Mouse (Mus musculus) hindbrain, postnatal 0 days (tissue): Measurements from ENCODE around the gene Wapl. TPM values are rescaled to one million over a fixed set of nuclear protein-coding genes. Genes with fewer than 3 reads are reported as not detected.

ENCODE experiments used
- ATAC-seq: fragments of 200-750 bp; cut with Nextera tagmentation; 2 replicates; pipeline ENCODE4 v1.8.0; 2017; ENCODE audit warnings: mild to moderate bottlenecking, moderate TSS enrichment, moderate library complexity
- DNase-seq: peaks from one replicate; pipeline ENCODE4 v3.0.0-alpha.2; 2015; ENCODE audit warnings: low spot score
- H3K27ac ChIP-seq: fragments of 300-500 bp; sonication (generic); 2 replicates; pipeline ENCODE4 v1.5.1; 2014; ENCODE audit warnings: mild to moderate bottlenecking
- H3K27me3 ChIP-seq: fragments of 300-500 bp; sonication (generic); 2 replicates; pipeline ENCODE4 v1.6.1; 2014; ENCODE audit warnings: low read length, mixed read lengths; ENCODE audit not compliant: insufficient read depth
- H3K36me3 ChIP-seq: fragments of 300-500 bp; sonication (generic); 2 replicates; pipeline ENCODE4 v1.6.1; 2014; ENCODE audit warnings: low read length, mixed read lengths; ENCODE audit not compliant: insufficient read depth
- H3K4me1 ChIP-seq: fragments of 300-500 bp; sonication (generic); 2 replicates; pipeline ENCODE4 v1.6.1; 2014; ENCODE audit warnings: antibody characterized with exemption, low read length, mixed read lengths; ENCODE audit not compliant: insufficient read depth
- H3K4me2 ChIP-seq: fragments of 300-500 bp; sonication (generic); 2 replicates; pipeline ENCODE4 v1.6.1; 2014; ENCODE audit warnings: low read depth, mild to moderate bottlenecking, low read length, moderate library complexity, mixed read lengths
- H3K4me3 ChIP-seq: fragments of 300-500 bp; sonication (generic); 2 replicates; pipeline ENCODE4 v1.5.1; 2014; ENCODE audit warnings: low read length
- H3K9ac ChIP-seq: fragments of 300-500 bp; sonication (generic); replicated peaks from 2 replicates; pipeline ENCODE4 v1.6.1; 2014; ENCODE audit warnings: mild to moderate bottlenecking, low read length, moderate library complexity, mixed read lengths
- H3K9me3 ChIP-seq: fragments of 300-500 bp; sonication (generic); 2 replicates; pipeline ENCODE4 v1.6.1; 2016; ENCODE audit warnings: low read length, mixed read lengths
- CTCF ChIP-seq: IDR thresholded peaks from 2 replicates; pipeline ENCODE4 v1.5.1; 2016; ENCODE audit warnings: antibody characterized with exemption, control low read depth, low read depth
- WGBS: fragments of 180-500 bp; shearing (Covaris S2); extraction: QIAGEN DNeasy Blood & Tissue Kit; methylation state at CpG from one replicate; pipeline ENCODE4 v1.1.7; 2014; 5-methylcytosine and 5-hydroxymethylcytosine counted together
- polyA plus RNA-seq: library from polyadenylated mRNA; unstranded; fragments of >200 nt; fragmentation: Nextera tagmentation; extraction: Ambion mirVana; gene quantifications from 2 replicates; pipeline ENCODE4 v1.2.1, GENCODE M21; 2015
- total RNA-seq: library from RNA; depleted of rRNA; stranded (reverse); fragments of >200 nt; gene quantifications from 2 replicates; pipeline ENCODE4 v1.2.3, GENCODE M21; 2014

Gene Wapl
- total and polyA plus RNA-seq, 2 experiments from 2014 or later: 11.9 to 16.8 TPM

DNA sequence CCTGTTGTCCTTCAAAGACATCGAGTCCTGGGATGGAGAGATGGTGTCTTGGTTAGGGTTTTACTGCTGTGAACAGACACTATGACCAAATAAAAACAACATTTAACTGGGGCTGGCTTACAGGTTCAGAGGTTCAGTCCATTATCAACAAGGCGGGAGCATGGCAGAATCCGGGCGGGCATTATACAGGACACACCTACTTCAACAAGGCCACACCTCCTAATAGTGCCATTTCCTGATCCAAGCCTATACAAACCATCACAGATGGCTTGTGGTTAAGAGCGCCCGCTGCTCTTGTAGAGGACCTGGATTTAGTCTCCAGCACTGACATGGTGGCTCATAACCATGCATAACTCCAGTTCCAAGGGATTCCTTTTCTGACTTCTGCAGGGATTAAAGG lies 96.7 kb downstream of the Wapl start:
- H3K4me1 ChIP-seq: no peaks in the 10 kb centered on the region
- H3K9ac ChIP-seq: no peak overlapping the region
- no peaks in the 10 kb centered on the region for H3K9me3 ChIP-seq
- H3K27ac ChIP-seq: no peak overlapping the region
- no peak for TF ChIP-seq CTCF
- no peaks in the 10 kb centered on the region for H3K36me3 ChIP-seq
- no peaks in the 10 kb centered on the region for H3K27me3 ChIP-seq
- DNase-seq: no peak
- no peak for ATAC-seq
- H3K4me2 ChIP-seq: no peak overlapping the region
- WGBS: 92% methylated on average over 6 of the region's 6 CpGs
- H3K4me3 ChIP-seq: no peak overlapping the region

DNA sequence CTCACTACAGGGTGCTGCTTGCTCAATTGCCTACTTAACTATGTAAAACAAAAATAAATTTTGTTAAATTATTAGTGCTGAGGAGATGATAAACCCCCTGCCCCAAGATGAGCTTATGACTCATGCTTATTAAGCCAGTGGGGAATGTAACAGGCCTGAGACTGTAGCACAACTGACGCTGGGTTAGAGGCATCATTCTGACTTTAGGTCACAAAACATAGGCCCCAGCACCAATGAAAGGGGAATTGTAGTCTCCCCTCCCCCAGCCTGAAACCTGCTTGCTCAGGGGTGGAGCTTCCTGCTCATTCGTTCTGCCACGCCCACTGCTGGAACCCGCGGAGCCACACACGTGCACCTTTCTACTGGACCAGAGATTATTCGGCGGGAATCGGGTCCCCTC lies 97.9 kb downstream of the Wapl start:
- WGBS: 33% methylated on average over 9 of the region's 9 CpGs
- no peaks in the 10 kb centered on the region for H3K4me1 ChIP-seq

DNA sequence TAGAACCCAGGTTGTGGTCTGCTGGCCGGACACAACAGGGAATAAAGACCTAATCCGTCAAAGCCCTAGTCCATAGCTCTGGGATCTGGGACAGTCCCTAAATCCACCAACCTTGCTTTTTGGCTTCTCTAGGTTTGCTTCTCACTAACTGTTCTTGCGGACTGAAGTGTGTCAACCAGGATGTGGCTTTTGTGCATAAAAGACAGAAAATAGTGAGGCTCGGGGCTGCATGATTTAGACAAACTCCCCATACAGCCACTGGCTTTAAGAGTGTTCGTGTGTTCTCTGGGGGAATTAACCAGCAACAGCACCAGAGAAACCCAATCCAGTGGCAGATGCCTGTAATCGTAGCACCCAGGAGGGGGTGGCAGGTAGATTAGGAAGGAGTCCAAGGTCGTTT lies 98.4 kb downstream of the Wapl start:
- no peak for TF ChIP-seq CTCF
- Histone ChIP-seq H3K9me3 (no peaks in the 10 kb centered on the region), H3K36me3 (no peaks in the 10 kb centered on the region), H3K9ac (no peak overlapping the region), H3K4me1 (no peaks in the 10 kb centered on the region), H3K27ac (no peak overlapping the region), H3K4me3 (no peak overlapping the region), H3K4me2 (no peak overlapping the region), H3K27me3 (no peaks in the 10 kb centered on the region)
- DNase-seq (no peak), ATAC-seq (no peak)
- 57% methylated on average over 7 of the region's 7 CpGs for WGBS

More for the DNA sequence above, 97.9 kb downstream of the Wapl start:
- no peaks in the 10 kb centered on the region for H3K27me3 ChIP-seq
- H3K27ac ChIP-seq: no peak overlapping the region
- H3K4me3 ChIP-seq: no peak overlapping the region
- ATAC-seq (no peak), DNase-seq (no peak)
- H3K36me3 ChIP-seq: no peaks in the 10 kb centered on the region
- TF ChIP-seq CTCF: no peak
- H3K4me2 ChIP-seq: no peak overlapping the region
- no peaks in the 10 kb centered on the region for H3K9me3 ChIP-seq
- H3K9ac ChIP-seq: no peak overlapping the region

DNA sequence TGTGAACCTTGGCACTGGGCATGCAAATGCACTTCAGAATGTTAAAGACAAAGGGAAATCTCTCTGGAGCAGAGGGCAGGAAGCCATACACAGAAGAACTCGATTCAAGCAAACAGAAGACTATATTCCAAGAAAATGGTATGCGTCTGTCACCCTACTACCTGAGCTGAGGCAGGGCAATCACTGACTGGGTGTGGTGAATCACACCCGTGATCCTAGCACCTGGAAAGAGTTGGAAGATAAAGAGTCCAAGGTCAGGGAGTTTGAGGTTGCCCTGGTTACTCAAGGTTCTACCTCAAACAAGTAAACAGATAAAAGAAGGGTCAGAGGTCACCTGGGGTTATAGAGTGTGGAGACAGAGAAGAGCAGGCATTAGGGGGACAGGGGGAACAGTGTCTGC lies 100.0 kb downstream of the Wapl start:
- no peaks in the 10 kb centered on the region for H3K9me3 ChIP-seq
- H3K27me3 ChIP-seq: no peaks in the 10 kb centered on the region
- no peak for ATAC-seq
- H3K4me3 ChIP-seq: no peak overlapping the region
- H3K4me2 ChIP-seq: no peak overlapping the region
- WGBS: 85% methylated on average over 3 of the region's 3 CpGs
- no peak overlapping the region for H3K27ac ChIP-seq
- no peak overlapping the region for H3K9ac ChIP-seq
- no peak for DNase-seq
- TF ChIP-seq CTCF: no peak
- no peaks in the 10 kb centered on the region for H3K36me3 ChIP-seq
- no peaks in the 10 kb centered on the region for H3K4me1 ChIP-seq

DNA sequence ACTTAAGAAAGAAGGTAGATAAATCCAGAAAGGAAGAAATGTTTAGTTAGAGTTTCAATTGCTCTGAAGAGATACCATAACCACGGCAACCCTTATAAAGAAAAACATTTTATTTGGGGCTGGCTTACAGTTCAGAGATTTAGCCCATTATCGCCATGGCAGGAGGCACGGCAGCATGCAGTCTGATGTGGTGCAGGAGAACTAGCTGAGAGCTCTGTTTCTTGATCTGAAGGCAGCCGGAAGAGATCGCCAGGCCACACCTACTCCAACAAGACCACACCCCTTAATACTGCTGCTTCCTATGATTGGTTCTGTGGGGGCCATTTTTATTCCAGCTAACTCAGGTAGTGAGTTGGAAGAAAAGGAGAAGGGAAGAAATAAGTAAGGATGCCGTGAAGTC lies 100.5 kb downstream of the Wapl start:
- WGBS: 84% methylated on average over 6 of the region's 6 CpGs
- no peak for ATAC-seq
- DNase-seq: no peak
- H3K9ac ChIP-seq: no peak overlapping the region
- TF ChIP-seq CTCF: no peak
- no peak overlapping the region for H3K27ac ChIP-seq
- no peak overlapping the region for H3K4me2 ChIP-seq
- no peaks in the 10 kb centered on the region for H3K36me3 ChIP-seq
- no peaks in the 10 kb centered on the region for H3K9me3 ChIP-seq
- no peak overlapping the region for H3K4me3 ChIP-seq
- H3K27me3 ChIP-seq: no peaks in the 10 kb centered on the region
- no peaks in the 10 kb centered on the region for H3K4me1 ChIP-seq

DNA sequence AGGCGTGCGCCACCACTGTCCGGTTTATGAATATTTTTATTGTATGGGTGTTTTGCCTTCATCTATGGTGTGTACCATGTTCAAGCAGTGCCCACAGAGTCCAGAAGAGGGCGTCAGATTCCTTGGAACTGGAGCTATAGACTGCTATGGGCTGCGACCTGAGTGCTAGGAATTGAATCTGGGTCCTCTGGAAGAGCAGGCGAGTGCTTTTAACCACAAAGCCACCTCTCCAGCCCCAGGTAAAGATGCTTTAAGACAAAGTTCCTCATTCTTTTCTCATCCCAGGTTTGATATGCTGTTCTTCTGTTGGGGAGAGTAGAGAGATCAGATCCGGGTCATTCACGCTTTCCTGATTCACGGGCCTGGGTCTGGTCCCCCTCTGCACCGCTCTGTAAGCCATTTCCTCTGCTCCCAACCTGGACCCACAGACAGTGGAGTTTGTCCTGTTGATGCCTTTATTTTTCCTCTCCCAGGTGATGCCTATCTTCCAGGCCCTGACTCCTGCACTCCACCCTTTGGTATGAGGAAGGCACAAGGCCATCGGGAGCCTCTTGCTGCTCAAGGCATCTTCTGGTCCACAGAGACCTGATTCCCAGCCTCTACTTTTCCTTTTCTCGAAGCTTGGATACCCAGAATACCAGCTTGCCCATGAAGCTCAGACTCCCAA lies 103.1 kb downstream of the Wapl start:
- H3K27ac ChIP-seq: no peak overlapping the region
- DNase-seq: no peak
- WGBS: 92% methylated on average over 12 of the region's 12 CpGs
- H3K36me3 ChIP-seq: no peaks in the 10 kb centered on the region
- H3K9me3 ChIP-seq: no peaks in the 10 kb centered on the region
- TF ChIP-seq CTCF: no peak
- no peak overlapping the region for H3K4me3 ChIP-seq
- no peaks in the 10 kb centered on the region for H3K4me1 ChIP-seq
- no peak overlapping the region for H3K4me2 ChIP-seq
- no peak overlapping the region for H3K9ac ChIP-seq
- ATAC-seq: no peak
- H3K27me3 ChIP-seq: no peaks in the 10 kb centered on the region

DNA sequence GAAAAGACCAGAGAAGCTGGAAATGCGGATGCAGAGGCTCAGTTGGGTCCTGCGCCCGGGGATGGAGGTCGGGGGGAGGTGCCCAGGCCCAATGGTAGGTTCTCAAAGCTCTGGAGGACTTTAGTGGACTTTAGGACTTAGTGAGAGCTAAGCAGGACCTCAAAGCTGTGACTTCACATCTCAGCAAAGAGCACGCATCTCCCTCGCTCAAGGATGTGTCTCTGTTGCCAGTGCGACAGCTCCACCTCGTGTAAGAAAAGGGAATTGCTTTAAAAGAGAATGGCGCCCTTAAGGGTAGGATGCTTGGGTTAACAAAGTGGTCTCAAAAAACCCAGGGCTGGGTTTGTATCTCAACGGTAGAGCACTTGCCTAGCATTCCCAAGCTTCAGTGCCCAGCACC lies 104.1 kb downstream of the Wapl start:
- Histone ChIP-seq H3K9ac (no peak overlapping the region), H3K27ac (no peak overlapping the region), H3K4me1 (no peaks in the 10 kb centered on the region), H3K4me2 (no peak overlapping the region), H3K4me3 (no peak overlapping the region), H3K36me3 (no peaks in the 10 kb centered on the region), H3K9me3 (no peaks in the 10 kb centered on the region), H3K27me3 (no peaks in the 10 kb centered on the region)
- TF ChIP-seq CTCF: peak; percentile 91
- DNase-seq: peak; percentile 82
- ATAC-seq: peak; percentile 36; the same call in 1 of the 2 replicates
- WGBS: 12% methylated on average over 10 of the region's 10 CpGs
